Mouse (Mus musculus) B cell, adult 2 months (primary cell): ENCODE measurements at regions not wholly inside any gene's neighbourhood (a gene's known extent, or its start where the extent isn't known, plus 50 kb on each side); places are given as distances from the start of the nearest gene placed in this dataset.

Experiments used
- DNase-seq, 2 experiments: peaks; one replicate each; pipeline ENCODE4 v3.0.0; 2022

DNA sequence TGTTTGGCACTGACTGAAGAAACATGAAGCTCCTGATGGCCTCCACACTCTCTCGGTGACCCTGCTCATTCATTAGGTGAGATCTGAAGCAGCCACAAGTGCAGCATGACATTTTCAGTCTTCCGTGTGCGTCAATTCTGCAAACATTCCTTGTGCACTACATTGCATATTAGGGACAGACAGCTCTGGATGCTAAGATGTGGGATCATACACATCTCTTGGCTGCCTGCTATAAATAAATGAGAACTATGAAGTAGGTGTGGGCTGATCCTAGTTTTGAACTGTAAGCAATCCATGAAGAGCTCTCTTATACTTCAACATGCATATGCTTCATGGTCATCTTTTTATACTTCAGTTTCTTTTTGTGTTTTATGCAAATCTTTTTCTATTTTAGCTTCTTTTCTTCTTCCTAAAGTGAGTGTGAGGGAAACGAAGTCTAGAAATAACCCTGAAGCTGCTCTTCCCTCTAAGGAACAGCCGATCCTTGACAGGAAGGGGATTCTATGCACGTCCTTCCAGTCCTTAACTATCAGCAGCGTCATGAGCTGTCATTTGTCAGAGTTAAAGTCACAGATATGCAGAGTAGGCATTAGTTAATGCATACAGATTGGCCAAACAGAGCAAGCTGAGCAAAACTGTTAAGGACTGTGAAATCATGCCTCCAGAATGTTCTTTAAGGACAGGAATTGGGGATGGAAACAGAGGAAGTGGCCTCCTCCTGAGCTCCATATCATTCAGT lies 104.1 kb upstream of the Rnaseh2b start:
- no peak for DNase-seq

GRCm38 (mm10) chr14:62191624-62192023 lies 100.8 kb upstream of the Rnaseh2b start:
- no peak for DNase-seq

DNA sequence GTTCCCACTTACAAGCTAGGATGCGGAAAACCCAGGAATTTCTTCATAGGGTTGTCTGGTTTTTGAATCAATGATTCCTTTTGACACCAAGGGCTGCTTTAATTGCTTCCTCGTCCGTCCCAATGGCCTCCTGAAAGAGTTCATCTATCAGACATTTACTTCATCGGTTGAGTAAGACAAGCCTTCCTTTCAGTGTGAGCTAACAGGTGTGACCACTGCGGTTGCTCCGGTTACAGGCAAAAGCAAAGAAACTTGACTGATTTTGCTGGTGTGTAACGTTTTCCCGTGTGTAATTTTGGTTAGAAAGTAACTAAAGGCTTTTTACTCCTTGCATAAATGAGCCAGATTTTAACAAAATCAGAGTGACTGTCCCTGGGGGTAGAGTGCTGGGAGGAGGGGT lies 99.6 kb upstream of the Rnaseh2b start:
- DNase-seq, result no peak

GRCm38 (mm10) chr14:62193371-62193770 lies 99.0 kb upstream of the Rnaseh2b start:
- DNase-seq, result no peak

GRCm38 (mm10) chr14:62196776-62197175 lies 95.6 kb upstream of the Rnaseh2b start:
- no peak for DNase-seq

- no peak for DNase-seq
These were observed 93.8 kb upstream of the Rnaseh2b start for GRCm38 (mm10) chr14:62198476-62199190.

GRCm38 (mm10) chr14:62215071-62215470 lies 77.3 kb upstream of the Rnaseh2b start:
- no peak for DNase-seq

GRCm38 (mm10) chr14:62216995-62217394 lies 75.4 kb upstream of the Rnaseh2b start:
- no peak for DNase-seq

DNA sequence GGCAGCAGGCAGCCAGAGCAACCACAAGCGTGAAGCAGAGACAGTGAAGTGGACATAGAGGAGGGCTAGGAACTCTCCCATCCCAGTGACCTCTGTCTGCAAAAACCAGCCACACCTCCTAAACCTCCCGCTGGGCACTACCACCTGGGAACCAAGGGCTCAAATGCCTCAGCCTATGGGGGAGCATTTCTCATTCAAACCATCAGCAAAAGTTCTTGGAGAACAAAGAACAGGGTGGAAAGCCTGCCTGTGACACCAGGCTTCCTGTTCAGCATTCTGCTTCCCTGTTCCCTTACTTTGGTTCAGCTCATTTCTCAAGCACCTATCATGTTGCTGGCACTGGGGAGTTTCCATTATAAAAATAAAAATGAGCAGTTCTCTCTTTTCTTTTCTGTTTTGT lies 74.4 kb upstream of the Rnaseh2b start:
- DNase-seq, result no peak

GRCm38 (mm10) chr14:62218716-62219115 lies 73.7 kb upstream of the Rnaseh2b start:
- DNase-seq, result no peak

DNA sequence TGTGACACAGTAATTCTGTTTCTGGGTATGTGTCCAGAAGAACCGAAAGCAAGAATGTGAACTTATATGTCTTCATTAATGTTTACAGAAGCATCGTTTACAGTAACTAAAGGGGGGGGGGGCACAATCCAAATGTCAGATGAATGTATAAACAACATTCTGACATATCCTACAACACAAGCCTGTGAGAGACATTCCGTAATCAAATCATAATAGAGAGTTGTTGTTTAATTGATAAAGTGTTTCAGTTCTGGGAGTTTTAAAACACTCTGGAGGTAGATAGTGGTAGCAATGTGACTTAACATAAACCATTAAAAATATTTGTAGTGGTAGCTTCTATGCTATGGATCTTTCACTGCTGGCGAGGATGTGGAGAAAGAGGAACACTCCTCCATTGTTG lies 71.6 kb upstream of the Rnaseh2b start:
- DNase-seq, result no peak
